Mouse (Mus musculus) heart, adult 9 months (tissue): Measurements from ENCODE around the gene Padi2.
A peak's percentile ranks its signal among the peaks of the same experiment; 100 is the strongest.

Source experiments
- DNase-seq, 2 experiments: peaks; one replicate each; pipeline ENCODE4 v3.0.0; 2022; ENCODE audit warnings: low spot score in 2 of 2

Gene Padi2

GRCm38 (mm10) chr4:140881026-140881670, 25.0 kb upstream of the Padi2 start:
- no peak for DNase-seq

- no peak for DNase-seq
These were observed 24.4 kb upstream of the Padi2 start for GRCm38 (mm10) chr4:140881771-140882170.

GRCm38 (mm10) chr4:140882365-140882764, 23.8 kb upstream of the Padi2 start:
- no peak for DNase-seq

DNA sequence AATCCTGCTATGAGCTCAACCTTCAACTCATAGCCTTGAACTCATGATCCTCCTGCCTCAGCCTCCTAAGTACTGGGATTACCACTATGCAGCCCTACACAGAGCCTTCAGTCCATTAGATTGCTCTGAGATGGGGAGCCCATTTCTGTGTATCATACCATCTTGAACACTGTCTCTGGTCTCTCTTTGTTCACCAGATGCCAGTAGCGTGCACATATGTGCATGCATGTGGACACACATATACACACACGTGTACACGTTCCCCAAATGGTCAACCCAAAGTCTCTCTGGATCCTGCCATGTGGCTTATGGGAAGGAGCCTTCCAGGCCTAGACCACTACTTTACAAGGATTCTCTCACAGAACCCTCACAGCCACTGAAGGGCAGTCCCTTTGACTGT, 23.2 kb upstream of the Padi2 start:
- no peak for DNase-seq

GRCm38 (mm10) chr4:140883852-140884251, 22.3 kb upstream of the Padi2 start:
- peak; percentile 21 to 31 for DNase-seq

DNA sequence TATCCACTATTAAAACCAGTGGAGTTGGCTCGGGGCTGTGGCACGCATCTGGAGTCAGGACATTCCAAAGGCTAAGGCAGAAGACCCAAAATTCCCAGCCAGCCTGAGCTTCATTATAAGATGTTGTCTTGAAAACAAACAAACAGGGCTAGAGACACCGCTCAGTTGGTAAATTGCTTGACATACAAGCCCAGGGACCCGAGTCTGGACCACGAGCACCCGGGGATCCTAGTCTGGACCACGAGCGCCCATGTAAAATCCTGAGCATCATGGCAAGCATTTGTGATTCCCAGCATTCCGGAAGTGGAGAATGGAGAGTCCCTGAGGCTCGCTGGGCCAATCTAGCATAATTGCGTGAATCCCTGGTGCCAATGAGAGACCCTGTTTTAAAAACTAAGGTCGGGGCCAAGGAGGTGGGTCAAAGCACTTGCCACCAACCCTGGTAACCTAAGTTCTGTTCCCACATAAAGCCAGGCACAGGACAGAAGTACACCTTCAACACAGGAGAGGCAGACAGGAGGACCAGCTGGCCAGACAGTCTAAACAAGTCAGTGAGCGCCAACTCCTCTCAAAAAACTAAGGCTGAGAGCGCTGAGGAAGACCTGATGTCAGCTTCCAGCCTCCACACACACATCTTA, 14.5 kb upstream of the Padi2 start:
- no peak for DNase-seq

DNA sequence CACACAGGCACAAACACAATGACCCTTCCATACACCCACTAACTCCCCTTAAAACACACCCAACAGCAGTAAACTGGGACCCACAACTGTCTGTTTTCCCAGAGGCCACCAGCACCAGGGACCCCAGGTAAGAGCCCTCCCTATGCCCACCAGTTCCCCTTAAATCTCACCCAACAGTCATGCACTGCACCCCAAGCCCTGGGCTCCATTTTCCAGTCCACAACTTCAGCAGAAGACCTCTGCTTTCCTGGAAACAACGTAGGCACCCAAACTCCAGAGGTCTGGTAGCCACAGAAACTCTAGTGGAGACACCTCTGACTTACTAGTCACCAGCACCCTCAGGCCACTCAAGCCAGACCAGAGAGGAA, 14.0 kb upstream of the Padi2 start:
- no peak for DNase-seq

DNA sequence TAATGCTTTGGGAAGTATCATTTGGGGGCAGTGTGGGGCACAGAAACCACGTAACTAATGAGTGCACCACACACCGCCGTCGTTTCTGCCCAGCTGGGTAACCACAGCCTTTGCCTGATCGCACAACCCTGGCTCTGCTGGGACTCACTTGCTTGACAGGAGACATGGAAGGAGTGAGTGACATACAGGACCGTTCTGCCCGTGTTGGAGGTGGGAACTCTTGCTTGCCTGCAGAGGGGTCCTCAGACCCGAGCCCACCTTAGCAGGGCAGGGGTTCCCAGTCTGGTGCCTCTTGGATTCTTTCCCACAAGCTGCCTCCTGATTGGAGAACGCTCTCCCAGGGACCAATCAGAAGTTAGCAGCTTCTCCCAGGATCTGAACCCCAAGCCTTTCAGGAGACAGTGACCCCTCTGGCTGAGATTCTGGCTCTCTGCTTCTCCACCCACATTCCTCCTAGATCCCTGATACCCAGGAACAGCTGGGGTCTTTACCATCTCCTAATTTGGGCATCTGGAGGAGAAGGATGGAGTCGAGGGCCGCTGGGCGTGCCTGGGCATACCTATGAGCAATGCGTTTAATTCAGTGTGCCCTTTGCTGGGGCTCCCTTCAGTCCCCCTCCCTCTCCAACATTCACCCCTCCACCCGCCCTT, 1.2 kb upstream of the Padi2 start:
- no peak for DNase-seq

- DNase-seq = no peak
These were observed 695 bp upstream of the Padi2 start for GRCm38 (mm10) chr4:140905426-140905871.

GRCm38 (mm10) chr4:140906827-140907280, 710 bp downstream of the Padi2 start:
- DNase-seq = no peak

DNA sequence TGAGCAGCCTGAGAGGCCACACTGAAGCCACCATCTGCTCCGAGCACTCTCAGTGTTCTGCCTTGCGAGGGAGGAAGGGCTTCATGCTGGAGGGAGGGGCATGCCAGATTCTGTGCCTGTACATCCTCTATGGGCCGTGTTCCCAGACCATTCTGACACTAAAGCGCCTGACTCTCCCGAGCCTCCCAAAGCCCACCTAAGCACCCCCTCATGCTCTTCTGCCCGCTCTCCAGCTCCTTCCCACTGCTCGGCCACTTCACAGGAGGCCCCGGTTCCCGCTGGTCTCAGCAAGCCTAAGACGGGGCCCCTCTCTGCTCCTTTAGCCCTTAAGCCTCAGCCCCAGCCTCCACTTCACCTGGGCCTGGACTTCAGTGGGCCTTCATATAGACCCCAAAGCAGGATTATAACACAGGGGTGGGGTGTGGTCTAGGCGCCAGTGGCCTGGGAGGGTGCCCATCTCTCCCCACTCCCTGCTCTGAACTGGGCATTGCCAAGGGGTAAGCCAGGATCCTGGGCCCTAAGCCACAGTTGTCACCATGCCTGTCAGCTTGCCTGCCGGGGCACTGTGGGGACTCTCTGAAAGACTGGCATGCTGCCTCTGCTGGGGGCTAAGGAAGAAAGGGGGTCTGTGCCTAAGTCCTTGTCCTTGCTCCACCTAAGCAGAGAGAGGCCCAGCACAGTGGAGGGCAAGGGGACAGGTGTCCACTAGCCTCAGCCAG, 1.3 kb downstream of the Padi2 start:
- DNase-seq = no peak

DNA sequence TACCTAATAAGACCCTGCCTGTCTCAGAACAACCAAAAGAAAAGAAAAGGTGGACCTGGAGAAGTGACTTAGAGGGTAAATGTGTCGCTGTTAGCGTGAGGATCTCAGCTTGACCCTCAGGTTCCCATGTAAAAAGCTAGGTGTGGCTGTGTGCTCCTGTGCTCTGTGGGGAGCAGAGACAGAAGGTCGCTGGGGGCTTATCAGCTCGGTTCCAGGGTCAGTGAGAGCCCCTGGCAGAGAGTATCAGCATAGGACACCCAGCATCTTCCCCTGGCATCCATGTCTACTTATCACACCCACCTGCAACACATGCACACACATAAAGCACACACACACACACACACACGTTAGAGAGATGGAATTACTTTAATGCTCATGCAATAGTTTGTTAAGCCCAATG, 2.5 kb downstream of the Padi2 start:
- no peak for DNase-seq

DNA sequence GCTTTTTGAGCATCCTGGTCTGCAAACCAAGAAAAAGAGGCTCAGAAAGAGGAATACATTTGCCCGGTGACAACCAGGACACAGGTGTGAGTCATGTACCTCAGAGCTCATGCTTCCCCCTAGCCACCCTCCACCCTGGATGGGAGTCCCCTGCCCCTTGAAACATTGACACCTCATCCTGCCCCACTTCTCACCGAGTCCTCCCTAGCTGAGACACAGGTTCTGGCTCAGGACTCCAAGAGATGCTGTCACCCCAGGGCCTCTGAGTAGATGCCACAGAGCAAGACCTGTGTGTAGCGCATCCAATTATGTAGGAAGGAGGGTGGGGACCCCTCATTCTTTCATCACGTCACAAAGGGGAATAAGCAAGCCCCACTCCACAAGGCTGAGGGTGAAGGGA, 3.4 kb downstream of the Padi2 start:
- no peak for DNase-seq

- DNase-seq = peak; percentile 38 to 45
These were observed 4.6 kb downstream of the Padi2 start for GRCm38 (mm10) chr4:140910661-140911310.

- no peak for DNase-seq
These were observed 5.3 kb downstream of the Padi2 start for GRCm38 (mm10) chr4:140911416-140911815.

DNA sequence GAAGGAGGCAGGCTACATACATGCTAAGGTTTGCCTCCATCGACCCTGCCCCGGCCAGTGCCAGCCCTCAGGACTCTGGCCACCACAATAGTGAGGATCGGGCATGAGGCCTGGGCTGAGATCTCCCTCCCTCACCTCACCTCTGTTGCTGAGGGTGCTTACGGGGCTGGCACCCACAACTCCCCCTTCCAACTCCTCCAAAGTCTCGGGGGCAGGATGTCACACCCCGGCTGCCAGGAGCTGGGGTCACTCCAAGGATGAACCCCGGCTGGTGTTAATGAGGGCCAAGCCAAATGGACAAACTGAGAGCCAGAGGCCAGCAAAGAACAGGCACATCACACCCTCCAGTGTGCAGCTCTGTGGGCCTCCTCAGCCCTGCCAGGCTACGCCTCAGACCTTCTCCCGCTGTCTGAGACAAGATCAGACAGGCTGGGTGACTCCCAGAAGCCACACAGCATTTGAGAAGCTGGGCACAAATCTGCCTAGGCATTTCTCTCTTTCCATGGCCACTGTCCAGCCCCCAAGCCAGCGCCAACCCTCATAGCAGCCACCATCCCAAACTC, 6.2 kb downstream of the Padi2 start:
- DNase-seq = no peak

- DNase-seq = no peak
These were observed 7.4 kb downstream of the Padi2 start for GRCm38 (mm10) chr4:140913565-140913964.

DNA sequence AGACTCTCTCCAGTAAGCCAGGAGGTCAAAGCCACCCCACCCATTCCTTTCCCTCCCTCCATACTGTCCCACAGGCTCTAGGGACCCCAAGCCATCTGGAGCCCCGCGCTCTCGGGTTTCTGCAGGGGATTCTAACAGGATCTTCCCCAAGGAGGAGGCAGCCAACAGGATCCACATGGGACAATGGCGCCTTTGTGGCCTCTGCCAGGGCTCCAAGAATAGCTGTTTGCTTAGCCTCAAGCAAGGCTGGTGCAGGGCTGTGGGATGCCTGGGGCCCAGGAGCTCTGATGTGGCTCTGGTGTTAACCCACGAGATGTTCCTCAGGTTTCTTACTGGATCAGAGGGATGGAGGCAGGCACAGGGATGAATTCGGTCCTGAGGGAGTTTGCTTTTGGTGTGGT, 8.6 kb downstream of the Padi2 start:
- DNase-seq = no peak

GRCm38 (mm10) chr4:140915235-140915634, 9.1 kb downstream of the Padi2 start:
- DNase-seq = no peak

DNA sequence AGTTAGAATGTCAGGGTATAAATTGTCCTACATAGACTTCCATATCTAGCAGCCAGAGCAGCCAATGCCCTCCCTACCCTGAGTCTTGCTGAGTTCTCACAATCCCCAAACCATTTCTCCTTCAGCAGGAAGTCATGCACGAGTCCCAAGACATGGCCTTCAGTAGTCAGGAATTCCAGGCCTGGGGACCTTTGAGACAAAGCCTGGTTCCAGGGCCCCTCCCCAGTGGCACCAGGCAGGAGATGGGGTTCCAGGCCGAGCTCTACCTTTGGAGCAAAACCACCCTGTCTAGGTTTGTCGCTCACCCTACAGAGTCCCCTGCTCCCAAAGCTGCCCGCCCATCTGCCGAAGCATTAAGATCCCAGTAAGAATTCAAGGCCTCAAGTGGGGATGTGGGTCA, 10.2 kb downstream of the Padi2 start:
- DNase-seq = no peak

- DNase-seq = no peak
These were observed 11.3 kb downstream of the Padi2 start for GRCm38 (mm10) chr4:140917451-140917850.
